Mouse (Mus musculus): ENCODE data around the gene P4ha1.
"Not testable (repeated sequence)": the region's sequence is repeated elsewhere in the genome, so short reads cannot be mapped to it uniquely, and the experiment has no call there.

Gene P4ha1

GRCm38 (mm10) chr10:59368729-59369128 is 45.6 kb downstream of the P4ha1 start:
- no peak for DNase-seq (ENCODE audit: low read depth, low spot score)

DNA sequence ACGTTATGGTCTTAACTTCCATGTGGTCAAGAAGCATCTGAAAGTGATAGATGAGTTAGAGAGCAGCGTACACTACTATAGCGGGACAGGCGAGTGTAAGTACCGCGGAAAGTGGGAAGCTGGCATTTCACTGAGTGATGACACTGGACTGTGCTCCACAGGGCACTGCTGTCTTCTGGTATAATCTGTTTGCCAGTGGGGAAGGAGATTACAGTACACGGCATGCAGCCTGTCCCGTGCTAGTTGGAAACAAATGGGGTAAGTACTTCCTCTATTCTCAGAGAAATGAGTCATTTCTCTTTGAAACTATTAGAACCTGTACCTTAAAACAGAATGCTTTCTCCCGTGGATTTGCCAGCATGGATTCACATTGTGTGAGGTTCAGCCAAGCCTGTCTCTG is 46.3 kb downstream of the P4ha1 start:
- DNase-seq (ENCODE audit: low read depth, low spot score) = no peak

- no peak for DNase-seq (ENCODE audit: low read depth, low spot score)
Observed at GRCm38 (mm10) chr10:59377906-59378305, 54.8 kb downstream of the P4ha1 start.

DNA sequence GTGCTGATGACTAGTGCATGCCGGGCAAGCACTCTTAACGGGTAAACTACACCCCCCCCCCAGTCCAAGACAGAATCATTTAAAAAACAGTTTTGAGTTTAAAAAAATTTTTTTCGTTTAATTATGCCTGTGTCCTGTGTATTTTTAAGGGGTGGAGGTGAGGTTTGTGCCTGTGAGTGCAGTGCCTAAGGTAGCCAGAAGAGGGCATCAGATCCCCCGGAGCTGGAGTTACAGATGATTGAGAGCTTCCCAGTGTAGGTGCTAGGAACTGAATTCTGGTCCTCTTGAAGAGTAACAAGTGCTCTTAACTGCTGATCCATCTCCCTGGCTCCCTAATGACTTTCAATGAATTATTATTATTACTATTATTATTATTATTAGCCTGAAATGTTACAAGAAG is 55.6 kb downstream of the P4ha1 start:
- DNase-seq (ENCODE audit: low read depth, low spot score) = no peak

DNA sequence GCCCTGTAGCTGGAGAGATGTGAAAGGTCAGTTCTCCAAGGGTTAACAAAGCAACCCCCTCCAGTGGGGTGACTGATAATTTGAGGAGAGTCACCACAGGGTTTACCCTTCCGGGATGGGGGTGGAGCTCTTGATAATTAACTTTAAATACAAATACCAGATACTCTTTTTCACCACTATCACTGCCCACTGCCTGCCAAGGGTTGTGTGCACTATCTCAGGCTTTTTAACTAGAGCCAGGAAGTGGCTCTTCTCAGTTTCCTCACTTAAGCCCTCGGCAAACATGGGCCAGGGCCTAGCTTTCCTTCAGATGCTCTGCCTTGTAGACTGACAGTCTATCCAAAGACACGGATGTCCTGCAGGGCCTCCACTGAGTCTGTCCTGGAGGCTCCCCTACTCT is 56.8 kb downstream of the P4ha1 start:
- no peak for DNase-seq (ENCODE audit: low read depth, low spot score)

- DNase-seq (ENCODE audit: low read depth, low spot score) = no peak
Observed at GRCm38 (mm10) chr10:59380411-59380821, 57.3 kb downstream of the P4ha1 start.

DNA sequence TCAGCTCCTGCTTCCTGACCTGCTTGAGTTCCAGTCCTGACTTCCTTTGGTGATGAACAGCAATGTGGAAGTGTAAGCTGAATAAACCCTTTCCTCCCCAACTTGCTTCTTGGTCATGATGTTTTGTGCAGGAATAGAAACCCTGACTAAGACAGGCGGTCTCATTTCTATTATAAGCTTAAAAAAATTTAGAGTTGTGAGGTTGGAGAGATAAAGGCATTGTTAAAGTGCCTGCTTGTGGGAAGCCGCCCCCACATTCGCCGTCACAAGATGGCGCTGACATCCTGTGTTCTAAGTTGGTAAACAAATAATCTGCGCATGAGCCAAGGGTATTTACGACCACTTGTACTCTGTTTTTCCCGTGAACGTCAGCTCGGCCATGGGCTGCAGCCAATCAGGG is 58.5 kb downstream of the P4ha1 start:
- peak; percentile 35 for DNase-seq (ENCODE audit: low read depth, low spot score)

DNA sequence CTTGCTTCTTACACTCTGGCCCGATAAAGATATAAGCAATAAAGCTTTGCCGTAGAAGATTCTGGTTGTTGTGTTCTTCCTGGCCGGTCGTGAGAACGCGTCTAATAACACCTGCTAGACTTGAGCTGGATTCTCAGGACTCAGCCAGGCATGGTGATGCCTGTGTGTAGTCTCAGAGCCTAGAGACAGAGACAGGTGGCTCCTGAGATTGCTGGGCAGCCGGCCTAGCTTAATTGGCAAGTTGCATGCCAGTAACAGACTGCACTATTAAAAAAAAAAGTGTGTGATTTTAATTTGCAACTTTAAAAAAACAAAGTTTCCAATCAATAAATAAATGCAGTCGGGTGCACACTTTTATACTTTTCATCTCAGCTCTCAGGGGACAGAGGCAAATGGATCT is 63.9 kb downstream of the P4ha1 start:
- no peak for DNase-seq (ENCODE audit: low read depth, low spot score)

GRCm38 (mm10) chr10:59389652-59390051 is 66.6 kb downstream of the P4ha1 start:
- DNase-seq (ENCODE audit: low read depth, low spot score) = no peak

DNA sequence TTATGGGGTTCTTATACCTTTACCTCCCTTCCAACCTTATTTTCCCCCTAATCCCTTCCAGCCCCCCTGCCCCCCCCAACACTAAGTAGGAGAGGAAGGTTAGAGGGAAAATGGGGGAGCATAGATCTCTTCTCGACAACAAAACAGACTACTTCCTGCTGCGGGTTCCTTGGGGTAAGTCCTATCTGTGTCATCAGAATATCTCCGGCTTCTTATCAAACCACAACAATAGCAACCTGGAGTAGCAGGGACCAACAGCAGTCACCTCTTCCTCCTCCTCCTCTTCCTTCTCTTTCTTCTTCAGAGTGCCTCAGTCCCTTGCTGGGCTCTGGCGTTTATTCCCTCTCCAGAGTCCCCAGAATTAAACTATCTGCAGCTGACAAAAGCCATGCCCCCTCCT is 68.8 kb downstream of the P4ha1 start:
- DNase-seq (ENCODE audit: low read depth, low spot score) = no peak

DNA sequence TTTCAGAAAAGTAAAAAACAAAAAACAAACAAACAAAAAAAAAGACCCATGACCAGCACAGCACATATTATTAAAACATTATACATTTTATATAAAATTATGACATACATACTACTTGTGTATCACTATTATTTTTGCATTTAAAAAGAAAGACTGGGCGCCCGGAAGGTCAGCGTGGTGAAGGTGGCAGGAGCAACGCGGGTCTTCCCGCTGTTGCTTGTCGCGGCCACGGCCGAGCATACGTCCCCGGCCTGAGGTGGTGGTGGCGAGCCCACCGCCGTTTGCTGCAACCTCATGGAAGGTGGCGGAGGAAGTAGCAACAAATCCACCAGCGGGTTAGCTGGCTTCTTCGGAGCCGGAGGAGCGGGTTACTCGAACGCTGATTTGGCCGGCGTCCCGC is 72.4 kb downstream of the P4ha1 start, which contains the start of gene Gm10273:
Gm10273 (plus strand) TSS at position 172 of the 400 bp plus-strand sequence.
- DNase-seq (ENCODE audit: low read depth, low spot score) = not testable (repeated sequence)

DNA sequence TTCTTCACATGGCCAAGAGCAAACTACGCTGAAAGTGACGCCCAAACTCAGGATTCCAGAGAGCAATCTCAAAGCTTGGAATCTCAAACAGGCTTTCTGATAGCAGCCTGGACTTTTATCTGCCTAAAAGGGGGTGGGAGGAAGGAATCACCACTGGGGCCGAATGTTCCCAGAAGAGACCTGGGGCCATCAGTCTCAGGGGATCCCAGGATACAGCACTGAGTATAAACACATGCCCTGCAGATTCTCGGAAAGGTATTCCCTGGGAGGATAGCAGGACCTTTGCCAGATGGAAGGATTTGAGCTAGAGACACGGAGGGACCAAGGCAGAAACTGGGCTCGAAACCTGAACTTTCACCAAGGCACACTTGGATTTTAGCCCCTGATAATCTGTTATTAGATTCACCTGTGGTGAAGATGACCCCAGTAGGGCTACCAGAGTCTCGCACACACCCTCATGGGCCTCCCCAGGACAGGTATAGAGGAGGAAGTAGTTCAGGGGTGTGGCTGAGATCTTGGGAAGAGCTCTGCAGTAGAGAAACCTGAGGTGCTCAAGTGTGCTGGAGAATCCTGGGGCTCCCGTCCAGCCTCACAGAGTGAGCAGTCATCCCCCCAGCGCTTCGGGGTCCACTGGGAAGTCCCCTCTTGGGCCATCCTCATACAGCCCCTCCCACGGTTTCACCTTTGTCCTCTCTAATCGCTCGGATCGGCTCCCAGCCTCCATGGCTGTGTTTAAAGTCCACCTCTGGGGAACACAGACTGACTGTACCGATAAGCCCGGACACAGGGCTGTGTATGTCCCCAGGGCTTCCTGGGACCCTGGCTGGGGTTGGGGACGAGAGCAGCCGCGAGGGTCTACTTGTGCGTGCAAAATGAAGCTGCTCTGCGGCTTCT is 80.0 kb downstream of the P4ha1 start, which contains the start of gene Pla2g12b:
Pla2g12b (plus strand) TSS at position 762 of the 894 bp plus-strand sequence.
- DNase-seq (ENCODE audit: low read depth, low spot score) = no peak

DNA sequence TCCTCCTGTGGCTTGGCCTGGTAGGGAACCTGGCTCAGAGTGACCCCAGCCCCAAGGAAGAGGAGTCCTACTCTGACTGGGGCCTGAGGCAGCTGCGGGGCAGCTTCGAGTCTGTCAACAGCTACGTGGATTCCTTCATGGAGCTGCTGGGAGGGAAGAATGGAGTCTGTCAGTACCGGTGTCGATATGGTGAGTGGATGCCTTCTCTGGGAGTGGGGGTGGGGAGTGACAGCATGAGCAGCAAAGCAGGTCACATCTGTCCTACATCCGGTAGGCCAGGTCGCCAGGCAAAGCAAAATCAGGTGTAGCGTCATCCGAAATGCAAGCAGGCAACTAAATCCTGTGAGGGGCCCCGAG is 80.7 kb downstream of the P4ha1 start:
- no peak for DNase-seq (ENCODE audit: low read depth, low spot score)

DNA sequence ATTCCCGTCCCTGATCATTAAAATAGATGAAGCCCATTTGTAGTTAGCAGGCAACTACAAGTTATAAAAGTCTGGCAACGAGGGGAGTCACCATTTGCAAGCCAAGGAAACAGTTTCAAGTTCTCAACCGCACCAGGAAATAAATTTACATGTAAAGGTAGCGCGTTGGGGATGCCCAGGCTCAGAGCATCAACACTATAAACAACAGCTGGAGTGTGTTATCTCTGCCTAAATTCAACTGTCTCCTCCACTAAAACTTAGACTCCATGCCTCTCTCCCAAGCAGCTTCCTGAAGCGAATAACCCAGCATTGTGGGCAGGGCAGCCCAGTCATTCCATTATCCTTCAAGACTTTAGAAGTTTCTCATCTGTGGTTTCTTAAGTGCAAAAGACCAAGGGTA is 85.4 kb downstream of the P4ha1 start:
- DNase-seq (ENCODE audit: low read depth, low spot score) = no peak

DNA sequence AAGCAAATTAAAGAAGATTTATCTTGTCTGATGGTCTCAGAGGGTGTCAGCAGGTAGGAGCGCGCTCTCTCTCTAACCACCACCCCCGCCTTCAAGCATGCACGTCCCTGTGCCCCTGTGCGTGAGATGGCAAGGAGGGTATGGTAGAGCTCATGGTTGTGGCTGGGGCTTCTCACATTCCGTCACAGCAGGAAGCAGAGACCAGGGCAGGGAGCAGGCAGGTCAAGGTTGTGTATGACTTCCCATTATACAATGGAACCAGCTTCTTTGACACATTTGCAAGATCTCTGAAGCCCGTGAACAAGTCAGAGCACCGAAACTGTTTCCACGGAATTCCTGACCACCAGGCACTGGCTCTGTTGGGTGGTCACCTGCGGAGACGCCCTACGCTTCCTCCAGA is 87.2 kb downstream of the P4ha1 start:
- no peak for DNase-seq (ENCODE audit: low read depth, low spot score)

DNA sequence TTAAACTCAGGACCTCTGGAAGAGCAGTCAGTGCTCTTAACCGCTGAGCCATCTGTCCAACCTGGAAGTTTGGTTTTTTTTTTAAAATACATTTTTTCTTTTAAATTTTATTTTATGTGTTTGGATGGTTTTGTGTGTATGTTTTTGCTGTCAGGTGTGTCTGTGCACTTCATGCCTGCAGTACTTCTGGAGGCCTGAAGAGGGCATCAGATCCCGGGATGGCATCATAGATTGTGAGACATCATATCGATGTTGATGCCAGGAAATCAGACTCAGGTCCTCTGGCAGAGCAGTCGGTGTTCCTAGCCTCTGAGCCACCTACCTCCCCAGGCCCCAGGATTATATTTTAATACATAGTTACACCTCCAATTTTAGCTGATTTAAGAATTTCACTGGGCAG is 90.6 kb downstream of the P4ha1 start:
- no peak for DNase-seq (ENCODE audit: low read depth, low spot score)

- no peak for DNase-seq (ENCODE audit: low read depth, low spot score)
Observed at GRCm38 (mm10) chr10:59416623-59417022, 93.5 kb downstream of the P4ha1 start.

DNA sequence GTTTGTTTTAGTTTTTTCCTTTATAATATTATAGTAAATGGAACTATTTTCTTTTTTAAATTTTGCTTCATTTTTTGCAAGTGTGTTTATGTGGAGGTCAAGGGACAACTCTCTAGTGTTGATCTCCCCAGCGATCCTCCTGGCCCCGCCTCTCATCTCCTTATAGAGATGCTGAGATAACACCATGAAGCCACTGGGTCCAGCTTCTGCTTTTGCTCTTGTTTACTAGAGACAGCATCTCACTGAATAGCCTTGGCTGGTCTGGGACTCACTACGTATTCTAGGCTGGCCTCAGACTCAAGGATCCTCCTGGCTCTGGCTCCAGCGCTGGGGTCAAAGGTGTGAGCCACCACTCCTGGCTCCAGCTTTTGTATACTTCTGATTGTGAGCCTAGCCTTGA is 96.4 kb downstream of the P4ha1 start:
- DNase-seq (ENCODE audit: low read depth, low spot score) = no peak

Data from forelimb bud, embryonic 11.5 days (tissue).